Mouse (Mus musculus) urinary bladder, adult 2 months (tissue): ENCODE data around the gene Cntn5. TPM values are rescaled to one million over a fixed set of nuclear protein-coding genes. Genes with fewer than 3 reads are reported as not detected.
"Not testable (repeated sequence)": the region's sequence is repeated elsewhere in the genome, so short reads cannot be mapped to it uniquely, and the experiment has no call there.

Experiments
- DNase-seq: peaks from one replicate; pipeline ENCODE4 v3.0.0; 2022; ENCODE audit warnings: low spot score
- polyA plus RNA-seq: library from polyadenylated mRNA; depleted of rRNA; stranded (reverse); fragments of >200 nt; gene quantifications from 2 replicates; pipeline ENCODE4 v1.2.3, GENCODE M21; 2012

Gene Cntn5
- polyA plus RNA-seq, 1 experiment: 0.01 TPM

DNA sequence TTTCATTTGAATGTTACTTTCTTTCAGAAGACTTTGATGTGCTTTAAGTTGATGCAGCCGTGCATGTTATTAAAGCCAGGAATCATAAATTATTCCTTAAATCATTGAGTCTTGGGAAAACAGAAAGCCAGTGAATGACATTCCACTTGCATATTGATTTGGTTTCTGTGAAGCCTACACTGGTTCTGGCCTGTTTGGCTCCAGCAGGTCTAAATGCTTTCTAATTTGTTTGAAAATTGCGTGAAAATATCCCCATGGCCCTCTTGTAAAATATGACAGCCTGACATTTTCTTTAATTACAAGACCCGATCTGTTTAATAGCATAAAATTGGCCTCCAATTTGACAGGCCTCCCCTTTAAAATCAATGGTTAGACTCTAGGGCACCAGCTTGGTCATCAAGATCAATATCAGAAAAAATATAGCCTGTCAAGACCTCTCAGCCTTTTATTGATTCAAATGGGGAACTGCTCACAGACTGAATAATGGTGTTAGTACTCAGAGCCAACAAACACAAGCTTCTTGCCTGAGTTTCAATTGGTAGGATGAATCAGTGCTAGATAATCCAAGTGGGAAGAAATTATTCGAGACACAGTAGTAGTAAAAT, 247.3 kb downstream of the Cntn5 start:
- DNase-seq: no peak

- DNase-seq: no peak
Observed at GRCm38 (mm10) chr9:10650632-10651031, 253.9 kb downstream of the Cntn5 start.

GRCm38 (mm10) chr9:10645951-10646350, 258.6 kb downstream of the Cntn5 start:
- no peak for DNase-seq

GRCm38 (mm10) chr9:10645045-10645830, 259.3 kb downstream of the Cntn5 start:
- DNase-seq: no peak

GRCm38 (mm10) chr9:10618036-10618435, 286.5 kb downstream of the Cntn5 start:
- DNase-seq: no peak

DNA sequence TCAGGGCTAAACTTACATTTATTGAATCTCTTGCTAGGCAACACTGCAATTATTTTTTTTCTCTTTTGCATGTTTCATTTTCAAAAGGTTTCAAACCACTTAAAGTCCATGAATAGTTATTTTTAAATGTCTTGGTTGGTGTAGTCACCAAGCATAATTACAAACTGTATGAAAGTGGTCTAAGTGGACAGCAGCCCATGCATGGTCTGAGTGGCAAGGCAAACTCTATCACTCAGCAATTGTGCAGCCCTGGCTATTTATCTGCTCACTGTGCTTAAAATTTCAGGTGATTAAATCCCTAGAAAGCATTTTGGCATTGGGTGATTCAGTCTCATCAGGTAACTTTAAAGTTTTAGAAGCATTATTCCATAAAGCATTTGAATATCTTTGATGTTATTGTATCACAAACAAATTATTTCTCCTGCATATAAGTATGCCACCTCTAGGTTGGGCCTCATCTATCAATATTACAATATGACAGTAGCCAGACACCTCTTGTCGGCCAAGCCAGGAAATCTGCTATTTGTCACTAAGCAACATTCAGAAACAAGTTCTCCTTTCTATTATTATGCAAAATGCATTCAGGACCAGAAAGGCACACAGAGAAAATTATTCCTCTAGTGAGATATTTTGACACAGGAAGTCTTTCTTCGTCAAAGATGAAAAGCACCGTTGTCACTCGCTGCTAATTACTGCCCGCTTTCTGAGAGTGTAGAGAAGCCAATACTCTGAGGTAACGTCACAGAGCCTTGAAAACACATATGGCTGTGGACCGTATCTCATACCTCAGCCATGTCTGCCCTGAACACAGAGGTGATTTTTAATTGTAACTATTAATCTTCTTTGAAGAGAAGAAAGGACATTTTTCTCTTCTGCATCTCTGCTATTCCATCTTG, 329.0 kb downstream of the Cntn5 start:
- DNase-seq: no peak

GRCm38 (mm10) chr9:10569830-10570229, 334.7 kb downstream of the Cntn5 start:
- no peak for DNase-seq

GRCm38 (mm10) chr9:10540877-10541276, 363.7 kb downstream of the Cntn5 start:
- DNase-seq: not testable (repeated sequence)

DNA sequence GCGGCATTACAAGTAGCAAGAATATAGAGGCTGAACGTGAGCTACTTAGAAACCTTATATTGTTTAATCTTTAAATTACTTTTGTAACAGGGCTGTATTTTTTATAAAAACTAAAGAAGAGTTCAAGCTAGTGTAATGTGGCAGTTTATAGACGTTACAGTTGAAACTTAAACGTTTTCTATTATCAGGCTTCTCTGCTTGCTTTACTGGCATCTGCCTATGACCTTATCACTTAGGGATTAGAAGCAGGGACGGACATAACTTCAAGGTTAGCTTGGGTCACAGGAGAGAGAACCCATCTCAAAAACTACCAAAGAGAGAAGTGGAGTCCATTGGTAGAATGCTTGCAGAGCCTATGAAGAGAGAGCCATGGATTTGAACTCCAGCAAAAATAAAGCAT, 372.3 kb downstream of the Cntn5 start:
- no peak for DNase-seq

DNA sequence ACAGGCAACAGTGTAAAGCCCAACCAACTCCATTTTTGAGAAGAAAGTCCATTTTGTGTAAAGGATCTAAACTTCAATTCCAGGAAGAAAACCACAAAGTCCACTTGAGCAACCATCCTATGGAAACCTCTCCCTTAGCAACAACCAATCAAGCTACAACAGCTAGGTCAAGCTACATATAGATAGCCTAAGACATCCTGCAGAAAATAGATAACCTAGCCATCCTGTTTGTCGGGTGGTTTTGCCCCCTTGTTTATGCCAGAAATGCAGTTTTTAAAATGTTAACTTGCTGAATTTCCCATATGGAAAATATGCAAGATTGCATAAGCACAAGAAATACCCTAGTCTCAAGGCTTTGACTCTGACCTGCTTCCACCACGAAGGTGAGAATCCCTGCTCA, 373.5 kb downstream of the Cntn5 start:
- no peak for DNase-seq

DNA sequence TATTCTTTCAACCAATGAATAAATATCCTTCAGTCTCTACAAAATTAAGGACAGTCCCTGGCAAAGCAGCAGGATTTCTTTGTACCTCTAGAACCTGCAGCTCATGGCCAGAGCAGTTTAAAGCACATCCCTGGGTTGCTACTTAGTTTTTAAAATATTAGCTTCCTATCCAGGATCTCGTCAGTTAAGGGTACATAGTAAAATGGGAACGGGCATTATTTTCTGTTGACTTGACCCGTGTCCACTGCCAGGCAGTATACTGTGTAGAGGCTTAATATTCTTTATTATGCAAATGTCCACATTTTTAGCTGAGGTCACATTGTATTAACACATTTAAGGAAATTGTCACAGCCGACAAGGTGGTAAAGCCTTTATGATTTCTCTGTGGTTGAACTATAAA, 375.0 kb downstream of the Cntn5 start:
- DNase-seq: no peak

DNA sequence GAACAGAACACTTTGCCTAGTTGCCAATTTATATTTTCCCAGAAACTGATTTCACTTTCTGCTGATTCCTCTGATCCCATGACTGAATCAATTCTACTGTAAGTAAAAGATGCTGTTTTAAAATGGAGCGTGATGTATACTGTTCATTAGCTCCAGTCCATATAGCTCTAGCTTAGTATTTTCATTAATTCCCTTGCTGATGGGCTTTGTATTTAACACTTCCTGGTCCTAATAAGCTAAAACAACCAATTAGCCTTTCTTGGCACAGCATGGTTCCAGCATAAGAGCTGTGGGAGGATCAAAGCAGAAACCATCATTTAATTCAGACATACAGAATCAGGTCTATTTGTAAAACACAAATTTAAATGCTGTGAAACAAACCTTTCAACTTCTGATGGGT, 375.5 kb downstream of the Cntn5 start:
- DNase-seq: no peak

- DNase-seq: no peak
Observed at GRCm38 (mm10) chr9:10528692-10529091, 375.9 kb downstream of the Cntn5 start.

DNA sequence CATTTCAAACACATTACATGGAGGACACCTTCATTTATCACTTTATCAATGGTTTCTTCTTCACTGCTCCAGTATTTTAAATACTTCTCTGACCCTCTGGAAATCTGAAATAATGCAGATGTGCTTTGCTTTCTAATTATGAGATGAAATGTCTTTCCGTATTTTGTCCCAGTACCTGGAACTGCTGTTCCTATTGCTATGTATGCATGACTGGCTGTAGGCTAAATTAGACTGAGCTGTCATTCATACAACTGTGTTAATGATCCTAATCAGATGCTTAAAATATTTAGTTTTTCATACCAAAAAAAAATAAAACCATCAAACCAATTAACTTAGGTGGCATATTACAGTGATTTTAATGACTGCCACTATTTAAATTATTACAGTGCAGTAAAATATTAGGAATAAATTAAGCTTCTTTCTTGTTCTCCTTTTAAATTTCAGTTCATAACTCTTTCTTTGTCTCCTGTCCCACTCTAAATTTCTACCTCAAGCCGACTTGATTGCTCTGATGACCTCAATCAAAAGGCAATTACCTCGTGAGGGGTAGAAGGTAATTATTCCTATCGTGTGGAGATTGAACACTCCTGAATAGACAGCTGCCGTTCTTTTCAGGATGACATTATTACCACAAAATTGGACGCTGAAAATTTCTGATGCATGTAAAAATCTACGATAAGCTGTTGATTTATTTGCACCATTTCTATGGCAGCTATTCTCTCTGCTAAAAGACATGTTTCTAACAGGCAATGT, 378.5 kb downstream of the Cntn5 start:
- no peak for DNase-seq

GRCm38 (mm10) chr9:10522604-10523003, 382.0 kb downstream of the Cntn5 start:
- no peak for DNase-seq

DNA sequence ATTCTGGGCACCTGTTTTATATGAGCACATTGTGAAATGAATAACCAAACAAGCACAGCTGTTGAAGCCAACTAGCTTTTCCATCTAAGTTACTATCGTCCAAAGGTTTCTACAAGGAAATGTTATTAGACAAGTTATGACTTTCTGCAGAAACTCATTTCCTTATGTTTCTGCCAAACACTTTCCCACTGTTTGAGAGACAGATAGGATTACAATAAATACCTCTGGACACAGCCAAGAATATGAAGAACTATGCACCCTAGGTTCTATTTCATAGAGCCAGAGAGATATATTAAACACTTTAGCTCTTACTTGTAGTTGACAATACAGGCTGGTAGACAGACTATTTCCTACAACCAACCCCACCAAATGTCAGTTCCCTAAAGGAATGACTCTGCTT, 383.5 kb downstream of the Cntn5 start:
- no peak for DNase-seq

GRCm38 (mm10) chr9:10492243-10492642, 412.3 kb downstream of the Cntn5 start:
- no peak for DNase-seq

- no peak for DNase-seq
Observed at GRCm38 (mm10) chr9:10471484-10472125, 433.0 kb downstream of the Cntn5 start.

- DNase-seq: no peak
Observed at GRCm38 (mm10) chr9:10464758-10465157, 439.8 kb downstream of the Cntn5 start.

GRCm38 (mm10) chr9:10457900-10458299, 446.7 kb downstream of the Cntn5 start:
- no peak for DNase-seq

DNA sequence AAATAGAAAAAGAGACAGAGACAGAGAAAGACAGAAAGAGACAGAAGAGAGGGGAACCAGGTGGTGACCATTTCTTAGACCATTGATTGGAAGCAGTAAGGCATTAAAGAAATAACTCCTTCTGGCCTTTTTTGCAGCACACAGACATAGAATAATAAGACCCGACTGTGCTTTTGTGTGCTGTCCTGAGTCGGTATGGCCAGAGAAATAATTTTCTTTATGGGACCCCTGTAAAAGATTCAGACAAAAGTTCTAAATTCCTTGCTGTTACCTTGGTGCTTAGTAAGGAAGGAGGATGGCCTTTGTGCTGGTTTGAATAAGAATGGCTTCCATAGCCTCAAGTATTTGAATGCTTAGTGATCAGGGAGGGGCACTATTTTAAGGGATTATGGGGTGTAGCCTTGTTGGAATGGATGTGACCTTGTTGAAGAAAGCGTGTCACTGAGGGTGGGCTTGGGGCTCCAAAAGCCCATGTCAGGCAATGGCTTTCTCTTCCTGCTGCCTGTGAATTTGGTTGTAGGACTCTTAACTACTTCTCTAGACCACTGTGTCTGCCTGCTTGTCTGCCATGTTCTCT, 455.5 kb downstream of the Cntn5 start:
- DNase-seq: no peak
